Mouse (Mus musculus): ENCODE measurements at regions not wholly inside any gene's neighbourhood (a gene's known extent, or its start where the extent isn't known, plus 50 kb on each side); places are given as distances from the start of the nearest gene placed in this dataset.

- no peak overlapping the region for H3K4me2 ChIP-seq
- H3K27ac ChIP-seq (ENCODE audit: low read depth), result no peak overlapping the region
- H3K4me3 ChIP-seq (ENCODE audit: low read depth, low read length), result no peak overlapping the region
- H3K9ac ChIP-seq, result no peak overlapping the region
- no peak for DNase-seq
- H3K4me1 ChIP-seq (ENCODE audit: insufficient read depth), result no peaks in the 10 kb centered on the region
- WGBS, result 73% methylated on average over 4 of the region's 4 CpGs
- no peaks in the 10 kb centered on the region for H3K36me3 ChIP-seq (ENCODE audit: insufficient read depth)
- TF ChIP-seq CTCF (IDR thresholded peaks at IDR 0.05; ENCODE audit: low read depth), result no peak
- no peaks in the 10 kb centered on the region for H3K9me3 ChIP-seq (ENCODE audit: low read depth, low read length)
- H3K27me3 ChIP-seq (ENCODE audit: insufficient read depth, low read length), result no peaks in the 10 kb centered on the region
- ATAC-seq (ENCODE audit: insufficient read depth), result no peak
Measured at GRCm38 (mm10) chr13:106562161-106562560, 374.6 kb downstream of the Ipo11 start.

- Histone ChIP-seq H3K9me3 (ENCODE audit: low read depth, low read length) (no peaks in the 10 kb centered on the region), H3K4me3 (ENCODE audit: low read depth, low read length) (no peak overlapping the region), H3K4me2 (no peak overlapping the region), H3K27me3 (ENCODE audit: insufficient read depth, low read length) (no peaks in the 10 kb centered on the region), H3K27ac (ENCODE audit: low read depth) (no peak overlapping the region), H3K4me1 (ENCODE audit: insufficient read depth) (no peaks in the 10 kb centered on the region), H3K36me3 (ENCODE audit: insufficient read depth) (no peaks in the 10 kb centered on the region), H3K9ac (no peak overlapping the region)
- WGBS, result 47% methylated on average over 11 of the region's 11 CpGs
- DNase-seq, result no peak
- no peak for ATAC-seq (ENCODE audit: insufficient read depth)
- no peak for TF ChIP-seq CTCF (IDR thresholded peaks at IDR 0.05; ENCODE audit: low read depth)
Measured at GRCm38 (mm10) chr13:106525406-106526206, 411.2 kb downstream of the Ipo11 start.

GRCm38 (mm10) chr13:106514510-106515169 lies 422.1 kb downstream of the Ipo11 start:
- H3K27ac ChIP-seq (ENCODE audit: low read depth), result no peak overlapping the region
- WGBS, result 67% methylated on average over 5 of the region's 5 CpGs
- no peaks in the 10 kb centered on the region for H3K27me3 ChIP-seq (ENCODE audit: insufficient read depth, low read length)
- no peak for TF ChIP-seq CTCF (IDR thresholded peaks at IDR 0.05; ENCODE audit: low read depth)
- H3K4me3 ChIP-seq (ENCODE audit: low read depth, low read length), result no peak overlapping the region
- ATAC-seq (ENCODE audit: insufficient read depth), result no peak
- no peak for DNase-seq
- no peak overlapping the region for H3K9ac ChIP-seq
- no peaks in the 10 kb centered on the region for H3K4me1 ChIP-seq (ENCODE audit: insufficient read depth)
- no peaks in the 10 kb centered on the region for H3K9me3 ChIP-seq (ENCODE audit: low read depth, low read length)
- no peaks in the 10 kb centered on the region for H3K36me3 ChIP-seq (ENCODE audit: insufficient read depth)
- no peak overlapping the region for H3K4me2 ChIP-seq

- no peak overlapping the region for H3K27ac ChIP-seq (ENCODE audit: low read depth)
- DNase-seq (no peak), ATAC-seq (ENCODE audit: insufficient read depth) (no peak)
- no peak overlapping the region for H3K4me3 ChIP-seq (ENCODE audit: low read depth, low read length)
- H3K9me3 ChIP-seq (ENCODE audit: low read depth, low read length), result no peaks in the 10 kb centered on the region
- H3K9ac ChIP-seq, result no peak overlapping the region
- H3K4me1 ChIP-seq (ENCODE audit: insufficient read depth), result no peaks in the 10 kb centered on the region
- no peaks in the 10 kb centered on the region for H3K27me3 ChIP-seq (ENCODE audit: insufficient read depth, low read length)
- no peak for TF ChIP-seq CTCF (IDR thresholded peaks at IDR 0.05; ENCODE audit: low read depth)
- 62% methylated on average over 4 of the region's 4 CpGs for WGBS
- no peak overlapping the region for H3K4me2 ChIP-seq
- no peaks in the 10 kb centered on the region for H3K36me3 ChIP-seq (ENCODE audit: insufficient read depth)
Measured at GRCm38 (mm10) chr13:106513669-106514068, 423.1 kb downstream of the Ipo11 start.

- 81% methylated on average over 6 of the region's 6 CpGs for WGBS
- Histone ChIP-seq H3K27me3 (ENCODE audit: insufficient read depth, low read length) (no peaks in the 10 kb centered on the region), H3K4me3 (ENCODE audit: low read depth, low read length) (no peak overlapping the region), H3K4me2 (no peak overlapping the region), H3K27ac (ENCODE audit: low read depth) (no peak overlapping the region), H3K36me3 (ENCODE audit: insufficient read depth) (no peaks in the 10 kb centered on the region), H3K9me3 (ENCODE audit: low read depth, low read length) (no peaks in the 10 kb centered on the region), H3K9ac (no peak overlapping the region), H3K4me1 (ENCODE audit: insufficient read depth) (no peaks in the 10 kb centered on the region)
- DNase-seq (no peak), ATAC-seq (ENCODE audit: insufficient read depth) (no peak)
- TF ChIP-seq CTCF (IDR thresholded peaks at IDR 0.05; ENCODE audit: low read depth), result no peak
Measured at GRCm38 (mm10) chr13:106510435-106510834, 426.3 kb downstream of the Ipo11 start.

GRCm38 (mm10) chr13:106501273-106501672 lies 435.5 kb downstream of the Ipo11 start:
- no peak overlapping the region for H3K4me3 ChIP-seq (ENCODE audit: low read depth, low read length)
- no peaks in the 10 kb centered on the region for H3K36me3 ChIP-seq (ENCODE audit: insufficient read depth)
- H3K4me2 ChIP-seq, result no peak overlapping the region
- no peaks in the 10 kb centered on the region for H3K9me3 ChIP-seq (ENCODE audit: low read depth, low read length)
- H3K27me3 ChIP-seq (ENCODE audit: insufficient read depth, low read length), result no peaks in the 10 kb centered on the region
- DNase-seq, result peak; percentile 48
- no peaks in the 10 kb centered on the region for H3K4me1 ChIP-seq (ENCODE audit: insufficient read depth)
- WGBS, result 28% methylated on average over 6 of the region's 6 CpGs
- TF ChIP-seq CTCF (IDR thresholded peaks at IDR 0.05; ENCODE audit: low read depth), result no peak
- H3K9ac ChIP-seq, result no peak overlapping the region
- H3K27ac ChIP-seq (ENCODE audit: low read depth), result peak overlapping the region; percentile 52; the same call in 1 of the 2 replicates
- ATAC-seq (ENCODE audit: insufficient read depth), result peak; percentile 91; the same call in 1 of the 2 replicates

GRCm38 (mm10) chr13:106471264-106471663 lies 465.5 kb downstream of the Ipo11 start:
- WGBS, result 41% methylated on average over 4 of the region's 4 CpGs
- Histone ChIP-seq H3K9me3 (ENCODE audit: low read depth, low read length) (no peaks in the 10 kb centered on the region), H3K4me1 (ENCODE audit: insufficient read depth) (no peaks in the 10 kb centered on the region), H3K27me3 (ENCODE audit: insufficient read depth, low read length) (no peaks in the 10 kb centered on the region), H3K27ac (ENCODE audit: low read depth) (no peak overlapping the region), H3K9ac (no peak overlapping the region), H3K4me2 (no peak overlapping the region), H3K36me3 (ENCODE audit: insufficient read depth) (no peaks in the 10 kb centered on the region), H3K4me3 (ENCODE audit: low read depth, low read length) (no peak overlapping the region)
- peak; percentile 47 for DNase-seq
- peak; percentile 82 for ATAC-seq (ENCODE audit: insufficient read depth)
- no peak for TF ChIP-seq CTCF (IDR thresholded peaks at IDR 0.05; ENCODE audit: low read depth)
